Mouse (Mus musculus) intestine, postnatal 0 days (tissue): ENCODE results near the gene Kctd10. TPM values are rescaled to one million over a fixed set of nuclear protein-coding genes. Genes with fewer than 3 reads are reported as not detected.

Experiments
- ATAC-seq: fragments of 200-750 bp; cut with Nextera tagmentation; 2 replicates; pipeline ENCODE4 v1.8.0; 2017; ENCODE audit warnings: mild to moderate bottlenecking, moderate TSS enrichment, moderate library complexity
- H3K27ac ChIP-seq: fragments of 300-500 bp; sonication (generic); 2 replicates; pipeline ENCODE4 v1.5.1; 2014; ENCODE audit warnings: mild to moderate bottlenecking, low read depth, low read length, moderate library complexity
- H3K27me3 ChIP-seq: fragments of 300-500 bp; sonication (generic); replicated peaks from 2 replicates; pipeline ENCODE4 v1.6.1; 2014; ENCODE audit warnings: low read length, mixed read lengths; ENCODE audit not compliant: control insufficient read depth, insufficient read depth
- H3K36me3 ChIP-seq: fragments of 300-500 bp; sonication (generic); 2 replicates; pipeline ENCODE4 v1.6.1; 2014; ENCODE audit warnings: mild to moderate bottlenecking, moderate library complexity; ENCODE audit not compliant: control insufficient read depth, insufficient read depth
- H3K4me1 ChIP-seq: fragments of 300-500 bp; sonication (generic); replicated peaks from 2 replicates; pipeline ENCODE4 v1.6.1; 2014; ENCODE audit warnings: antibody characterized with exemption, low read length, mixed read lengths; ENCODE audit not compliant: control insufficient read depth, insufficient read depth
- H3K4me2 ChIP-seq: fragments of 300-500 bp; sonication (generic); replicated peaks from 2 replicates; pipeline ENCODE4 v1.6.1; 2014; ENCODE audit warnings: low read depth, mild to moderate bottlenecking, moderate library complexity
- H3K4me3 ChIP-seq: fragments of 300-500 bp; sonication (generic); 2 replicates; pipeline ENCODE4 v1.5.1; 2014; ENCODE audit warnings: low read depth, low read length
- H3K9ac ChIP-seq: fragments of 300-500 bp; sonication (generic); 2 replicates; pipeline ENCODE4 v1.6.1; 2014; ENCODE audit warnings: mild to moderate bottlenecking, low read depth, low read length
- H3K9me3 ChIP-seq: fragments of 300-500 bp; sonication (generic); 2 replicates; pipeline ENCODE4 v1.6.1; 2016; ENCODE audit warnings: mixed run types; ENCODE audit not compliant: control insufficient read depth
- CTCF ChIP-seq: sonication (generic); IDR thresholded peaks from 2 replicates; pipeline ENCODE4 v1.5.1; 2016; ENCODE audit warnings: low read depth, mild to moderate bottlenecking, control low read depth, antibody characterized with exemption, moderate library complexity
- WGBS: fragments of 180-500 bp; shearing (Covaris S2); extraction: QIAGEN DNeasy Blood & Tissue Kit; methylation state at CpG from one replicate; pipeline ENCODE4 v1.1.7; 2014; 5-methylcytosine and 5-hydroxymethylcytosine counted together
- polyA plus RNA-seq: library from polyadenylated mRNA; unstranded; fragments of >200 nt; fragmentation: Nextera tagmentation; extraction: Ambion mirVana; gene quantifications from 2 replicates; pipeline ENCODE4 v1.2.1, GENCODE M21; 2015

The Kctd10 gene
- polyA plus RNA-seq, 1 experiment from 2014 or later = 112 TPM

DNA sequence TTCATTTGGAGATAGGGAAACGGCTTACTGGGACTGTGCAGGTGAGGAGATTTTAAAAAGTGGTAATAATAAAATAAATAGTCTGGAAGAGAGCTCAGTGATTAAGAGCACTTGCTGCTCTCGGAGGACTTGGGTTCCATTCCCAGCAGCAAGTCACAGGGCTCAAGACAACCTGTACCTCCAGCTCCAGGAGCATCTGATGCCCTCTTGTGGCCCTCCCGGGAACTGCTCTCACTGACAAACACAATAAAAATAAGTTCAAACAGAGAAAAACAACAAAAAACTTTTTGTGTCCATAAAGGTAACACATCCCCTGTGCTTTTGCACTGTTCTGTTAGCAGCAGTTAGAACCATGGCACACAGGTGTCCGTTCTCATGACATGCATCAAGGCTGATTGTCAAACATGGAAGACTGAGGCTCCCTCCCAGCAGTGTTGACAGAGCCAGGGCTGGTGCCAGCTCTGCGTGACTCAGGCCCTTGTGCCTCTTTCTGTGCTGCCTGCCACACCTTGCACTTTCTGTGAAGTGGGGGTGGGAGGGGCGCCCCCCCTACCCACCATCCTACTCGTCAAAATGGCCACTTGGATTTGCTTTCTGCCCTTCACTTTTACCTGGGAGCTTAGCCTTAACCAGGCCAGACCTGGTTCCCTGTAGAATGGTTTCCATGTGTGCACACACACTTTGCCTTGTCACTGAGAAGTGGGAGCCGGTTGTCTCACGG is 3.0 kb upstream of the Kctd10 start:
- TF ChIP-seq CTCF = peak; percentile 88
- Histone ChIP-seq H3K4me1 (peaks cover 12% of the 10 kb centered on the region; the same call in 1 of the 2 replicates), H3K9ac (no peak overlapping the region), H3K27me3 (no peaks in the 10 kb centered on the region), H3K27ac (no peak overlapping the region), H3K4me3 (no peak overlapping the region), H3K36me3 (peaks cover 44% of the 10 kb centered on the region), H3K4me2 (no peak overlapping the region), H3K9me3 (no peaks in the 10 kb centered on the region)
- ATAC-seq = no peak
- WGBS = 75% methylated on average over 9 of the region's 9 CpGs

DNA sequence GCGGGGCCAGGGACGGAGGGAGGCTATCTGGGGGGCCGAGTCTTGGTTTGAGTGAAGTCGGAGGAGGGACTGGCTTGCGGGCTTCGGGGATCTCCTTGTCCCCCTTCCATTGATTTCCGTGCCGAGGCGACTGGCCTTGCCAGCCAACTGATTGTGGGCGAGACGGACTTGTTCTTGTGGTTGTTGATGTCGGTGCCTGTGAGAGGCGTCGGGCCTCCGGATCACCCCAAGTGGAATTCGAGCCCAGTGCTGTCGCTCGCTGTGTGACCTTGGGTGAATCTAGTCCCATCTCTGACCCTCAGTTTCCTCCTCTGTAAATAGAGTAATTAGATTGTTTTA is 674 bp upstream of the Kctd10 start:
- Histone ChIP-seq H3K27me3 (no peaks in the 10 kb centered on the region), H3K9me3 (no peaks in the 10 kb centered on the region), H3K9ac (peak overlapping the region; percentile 75), H3K4me2 (peak overlapping the region; percentile 81), H3K36me3 (peaks cover 20% of the 10 kb centered on the region), H3K4me3 (peak overlapping the region; percentile 90), H3K4me1 (peaks cover 32% of the 10 kb centered on the region), H3K27ac (peak overlapping the region; percentile 90)
- ATAC-seq = no peak; the same call in 1 of the 2 replicates
- under 1% methylated on average over 18 of the region's 18 CpGs for WGBS
- TF ChIP-seq CTCF = no peak

DNA sequence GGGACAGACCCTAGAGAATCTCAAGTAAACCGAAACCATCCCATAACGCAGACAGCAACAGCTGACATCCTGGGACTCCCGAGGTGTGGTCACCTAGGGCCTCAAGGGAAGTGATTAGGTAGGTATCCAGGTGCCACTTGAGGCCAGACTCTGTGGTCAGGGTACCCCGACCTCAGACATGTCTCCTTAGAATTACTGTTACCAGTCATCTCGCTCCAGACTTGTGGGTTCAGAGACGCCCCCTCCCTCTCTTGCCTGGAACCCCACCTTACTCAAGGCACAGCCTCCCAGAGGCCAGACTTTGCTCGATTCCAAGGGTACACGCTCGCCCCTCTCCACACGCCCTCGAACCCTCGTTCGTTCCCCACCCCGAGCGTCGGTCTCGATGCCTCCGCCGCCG is 545 bp downstream of the Kctd10 start:
- Histone ChIP-seq H3K4me3 (peak overlapping the region; percentile 90), H3K4me1 (peaks cover 41% of the 10 kb centered on the region), H3K4me2 (peak overlapping the region; percentile 81), H3K27me3 (no peaks in the 10 kb centered on the region), H3K9me3 (no peaks in the 10 kb centered on the region), H3K36me3 (peaks cover 18% of the 10 kb centered on the region), H3K9ac (peak overlapping the region; percentile 75), H3K27ac (peak overlapping the region; percentile 90)
- peak; percentile 29 for ATAC-seq
- TF ChIP-seq CTCF = 0 out of 2 replicates have a peak, but pooled peaks have one; percentile 2
- WGBS = 0% methylated on average over 20 of the region's 20 CpGs

DNA sequence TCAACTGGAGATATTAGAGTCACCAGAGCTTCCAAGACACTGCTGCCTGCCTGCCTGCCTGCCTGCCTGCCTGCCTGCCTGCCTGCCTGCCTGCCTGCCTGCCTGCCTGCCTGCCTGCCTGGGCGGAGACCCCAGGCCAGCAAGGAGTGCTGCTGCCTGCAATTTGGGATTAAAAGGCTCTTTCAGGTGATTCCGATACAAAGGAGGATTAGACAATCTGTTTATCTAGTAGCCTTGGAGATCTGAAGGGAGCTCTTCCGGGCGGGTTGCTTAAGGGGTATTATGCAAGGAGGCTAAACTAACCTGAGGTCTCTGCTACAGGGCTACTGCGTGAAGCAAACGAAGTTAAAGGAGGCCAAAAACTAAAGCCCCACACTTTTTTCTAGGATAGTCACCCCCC is 1.4 kb downstream of the Kctd10 start:
- H3K4me2 ChIP-seq = peak overlapping the region; percentile 81
- ATAC-seq = no peak
- 18% methylated on average over 6 of the region's 6 CpGs for WGBS
- peaks cover 13% of the 10 kb centered on the region for H3K36me3 ChIP-seq
- H3K9ac ChIP-seq = peak overlapping the region; percentile 75; the same call in 1 of the 2 replicates
- TF ChIP-seq CTCF = no peak
- no peaks in the 10 kb centered on the region for H3K9me3 ChIP-seq
- no peaks in the 10 kb centered on the region for H3K27me3 ChIP-seq
- peaks cover 41% of the 10 kb centered on the region for H3K4me1 ChIP-seq
- H3K4me3 ChIP-seq = peak overlapping the region; percentile 90
- H3K27ac ChIP-seq = peak overlapping the region; percentile 90

DNA sequence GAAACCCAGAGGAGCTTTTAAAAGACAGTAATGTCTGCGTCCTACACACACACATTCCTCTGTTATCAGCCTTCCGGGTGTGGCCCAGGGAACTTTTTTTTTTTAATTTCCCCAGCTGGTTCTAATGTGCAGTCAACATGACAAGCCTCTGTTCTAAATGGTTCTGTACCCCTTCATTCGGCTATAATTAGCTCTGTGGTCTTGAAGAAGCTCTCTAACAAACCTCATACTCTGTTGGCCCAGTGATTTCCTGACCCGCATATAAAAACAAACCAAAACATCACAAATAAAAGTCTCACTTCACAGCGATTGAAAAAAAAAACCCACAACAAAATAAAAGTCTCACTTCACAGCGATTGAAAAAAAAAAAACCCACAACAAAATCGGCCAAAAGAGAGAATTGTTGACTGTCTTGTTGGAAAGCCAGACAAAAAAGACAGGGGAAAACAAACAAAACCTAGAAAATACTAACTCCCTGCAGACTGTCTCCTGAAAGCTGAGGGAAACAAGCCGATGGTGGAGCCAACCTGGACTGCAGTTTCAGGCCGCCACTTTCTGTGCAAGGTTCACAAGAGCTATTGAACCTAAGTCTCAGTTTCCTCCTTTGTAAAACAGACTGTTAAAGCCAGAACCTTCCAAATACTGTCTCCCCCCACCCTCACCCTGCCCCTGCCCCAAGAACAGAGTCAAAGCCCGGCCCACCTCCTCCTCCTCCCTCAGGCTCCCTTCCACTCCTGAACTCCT is 2.0 kb downstream of the Kctd10 start:
- Histone ChIP-seq H3K27me3 (no peaks in the 10 kb centered on the region), H3K36me3 (peaks cover 19% of the 10 kb centered on the region), H3K9me3 (no peaks in the 10 kb centered on the region), H3K27ac (peak overlapping the region; percentile 90), H3K4me3 (peak overlapping the region; percentile 90), H3K4me2 (peak overlapping the region; percentile 81), H3K9ac (peak overlapping the region; percentile 75), H3K4me1 (peaks cover 46% of the 10 kb centered on the region)
- ATAC-seq = no peak
- WGBS = 32% methylated on average over 10 of the region's 10 CpGs
- no peak for TF ChIP-seq CTCF

DNA sequence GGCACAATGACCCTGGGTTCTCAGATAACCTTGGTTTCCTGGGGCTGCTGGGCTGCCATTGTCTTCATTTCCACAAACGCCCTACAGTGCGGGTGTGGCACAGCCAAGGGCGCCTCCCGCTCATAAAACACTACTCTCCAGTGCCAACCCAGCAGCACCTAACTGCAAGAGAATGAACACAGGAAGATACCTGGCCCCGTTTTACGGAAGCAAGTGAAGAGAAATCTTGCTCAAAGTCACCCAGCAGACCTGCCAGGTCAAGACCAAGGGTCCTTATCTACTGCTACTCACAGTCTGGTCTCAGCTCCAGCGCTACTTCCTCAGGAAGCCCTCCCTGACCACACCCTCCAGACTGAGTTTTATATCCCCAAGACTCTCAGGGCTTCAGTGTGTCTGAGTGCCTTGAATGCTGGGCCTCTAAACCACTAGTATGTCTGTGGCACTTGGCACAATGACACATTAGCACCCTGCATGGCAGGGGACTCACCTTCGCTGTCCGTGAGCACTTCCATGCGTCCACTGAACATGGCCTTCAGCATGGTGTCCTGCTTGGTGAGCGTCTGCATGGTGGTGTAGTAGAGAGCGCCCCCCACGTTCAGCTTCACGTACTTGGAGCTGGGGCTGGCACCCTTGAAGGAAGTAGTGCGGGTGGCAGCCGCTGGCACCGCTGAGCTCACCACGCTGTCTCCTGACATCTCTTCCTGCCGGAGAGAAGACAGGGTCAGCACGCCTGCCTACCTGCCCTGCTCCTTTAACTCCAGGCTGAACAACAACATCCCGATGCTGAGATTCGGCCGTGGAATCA is 5.7 kb downstream of the Kctd10 start:
- no peaks in the 10 kb centered on the region for H3K9me3 ChIP-seq
- WGBS = 61% methylated on average over 23 of the region's 23 CpGs
- H3K27me3 ChIP-seq = no peaks in the 10 kb centered on the region
- no peak for TF ChIP-seq CTCF
- H3K36me3 ChIP-seq = peaks cover 28% of the 10 kb centered on the region
- H3K9ac ChIP-seq = no peak overlapping the region
- H3K4me1 ChIP-seq = peaks cover 61% of the 10 kb centered on the region
- H3K4me3 ChIP-seq = no peak overlapping the region
- peak; percentile 22 for ATAC-seq
- H3K27ac ChIP-seq = peak overlapping the region; percentile 93
- H3K4me2 ChIP-seq = peak overlapping the region; percentile 24; the same call in 1 of the 2 replicates
